Mouse (Mus musculus) embryo, embryonic 9.5 days (tissue): ENCODE measurements at regions not wholly inside any gene's neighbourhood (a gene's known extent, or its start where the extent isn't known, plus 50 kb on each side); places are given as distances from the start of the nearest gene placed in this dataset.

Experiments used
- DNase-seq: peaks from one replicate; pipeline ENCODE4 v3.0.0-alpha.2; 2017; ENCODE audit errors: extremely low spot score

- no peak for DNase-seq
Measured at GRCm38 (mm10) chr8:44094818-44095217, 385.0 kb upstream of the Adam34 start.

DNA sequence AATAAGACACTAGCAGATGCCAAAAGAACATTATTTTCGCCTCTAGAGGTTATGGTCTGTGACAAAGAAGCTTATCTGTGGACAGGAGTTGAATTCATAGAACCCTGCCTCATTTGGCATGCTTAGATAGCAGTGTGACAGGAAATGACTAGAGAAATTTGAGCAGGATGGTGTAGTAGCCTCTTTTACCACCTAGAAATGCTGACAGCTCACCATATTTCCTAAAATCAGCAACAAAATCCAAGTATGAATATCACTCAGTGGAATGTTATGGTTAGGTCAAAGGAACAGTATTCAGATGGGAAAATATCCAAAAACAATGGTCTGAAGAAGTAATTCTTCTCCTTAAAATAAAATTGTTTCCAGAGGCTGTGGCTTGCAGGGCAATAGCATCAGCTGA lies 383.6 kb upstream of the Adam34 start:
- DNase-seq: no peak

GRCm38 (mm10) chr8:44082057-44082456 lies 372.2 kb upstream of the Adam34 start:
- no peak for DNase-seq

DNA sequence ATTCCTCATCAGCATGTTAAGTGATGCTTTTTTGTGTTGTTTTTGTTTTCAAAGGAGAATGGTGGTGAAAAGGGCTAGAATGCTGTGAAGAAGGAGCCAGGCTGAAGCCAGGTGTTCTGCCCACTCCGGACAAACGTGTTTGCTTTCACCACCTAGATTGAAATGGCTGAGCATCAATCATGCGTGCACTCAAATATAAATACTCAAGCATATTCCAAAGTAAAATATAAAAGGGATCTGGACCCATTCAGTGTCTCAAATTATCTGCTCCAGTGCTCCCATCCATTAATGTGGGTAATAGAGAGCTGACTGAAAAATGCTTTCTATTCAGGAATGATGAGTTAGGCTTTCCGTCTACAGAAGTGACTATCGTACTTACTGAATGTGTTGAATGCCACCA lies 349.0 kb upstream of the Adam34 start:
- no peak for DNase-seq

DNA sequence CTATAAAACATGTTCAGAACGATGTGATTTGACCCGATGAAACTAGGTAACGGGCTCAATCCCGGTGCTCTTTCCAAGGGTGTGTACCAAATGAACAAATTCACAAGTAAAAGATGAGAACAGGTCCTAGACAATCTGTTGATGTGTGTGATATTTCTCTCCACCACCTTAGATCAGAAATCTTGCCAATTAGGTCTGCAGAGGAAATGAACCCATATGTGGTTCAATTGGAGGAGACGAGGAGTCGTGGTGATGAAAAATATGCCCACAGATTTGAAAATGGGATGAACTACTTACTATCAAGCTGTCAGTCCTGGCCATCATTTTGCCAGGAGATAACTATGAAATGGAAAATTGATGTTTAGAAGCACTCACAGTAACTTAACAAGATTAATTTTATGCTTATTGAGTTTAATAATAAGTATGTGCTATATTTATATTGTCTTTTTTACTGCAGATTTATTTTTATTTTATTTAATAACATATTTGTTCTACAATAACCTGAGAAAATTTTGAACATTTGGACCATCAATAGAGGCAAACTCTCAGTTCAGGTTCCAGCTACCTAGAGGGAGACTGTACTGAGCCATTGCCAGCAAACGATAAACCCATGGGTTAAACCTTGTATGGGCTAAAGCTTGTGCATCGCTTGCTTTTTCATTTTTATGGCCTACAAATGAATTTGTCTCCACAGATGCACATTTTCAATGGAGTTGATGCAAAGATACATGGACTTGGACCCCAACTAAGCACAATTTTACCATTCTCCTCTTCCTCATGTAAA lies 332.9 kb upstream of the Adam34 start:
- DNase-seq: no peak

DNA sequence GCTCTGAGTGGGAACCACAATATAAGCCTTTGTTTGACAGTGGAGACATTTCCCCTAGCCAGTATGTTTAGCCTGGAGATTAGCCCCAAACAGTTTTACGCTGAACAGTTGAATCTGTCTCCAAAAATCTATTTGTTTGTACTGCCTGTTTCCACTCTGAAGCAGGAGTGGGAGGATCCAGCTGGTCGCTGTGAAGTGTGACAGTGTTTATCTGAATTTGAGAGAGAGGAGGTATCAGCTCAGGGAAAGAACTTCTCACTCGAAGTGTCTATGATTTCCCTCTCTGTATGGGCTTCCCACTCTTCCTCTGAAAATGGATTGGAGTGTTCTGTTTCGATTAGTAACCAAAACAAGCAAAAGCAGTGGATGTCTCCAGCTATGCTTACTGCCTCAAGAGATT lies 324.4 kb upstream of the Adam34 start:
- no peak for DNase-seq

DNA sequence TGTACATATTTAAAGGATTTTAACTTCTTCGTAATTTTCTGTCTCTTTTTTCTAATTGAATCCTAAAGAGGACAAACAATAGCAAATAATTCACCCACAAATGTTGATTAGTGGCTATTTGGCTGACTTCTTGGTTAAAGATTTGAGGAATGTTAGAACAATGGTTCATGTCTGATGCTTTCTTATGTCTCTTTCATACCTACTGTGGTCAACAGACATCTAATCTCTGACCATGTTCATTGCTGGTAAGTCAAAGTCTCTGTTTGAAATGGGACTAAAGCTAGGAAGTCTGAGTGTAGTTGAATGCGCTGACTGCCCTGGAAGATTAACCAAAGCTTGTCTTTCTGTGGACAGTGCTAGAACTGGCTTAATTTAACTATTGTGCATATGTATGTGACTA lies 321.5 kb upstream of the Adam34 start:
- DNase-seq: no peak

DNA sequence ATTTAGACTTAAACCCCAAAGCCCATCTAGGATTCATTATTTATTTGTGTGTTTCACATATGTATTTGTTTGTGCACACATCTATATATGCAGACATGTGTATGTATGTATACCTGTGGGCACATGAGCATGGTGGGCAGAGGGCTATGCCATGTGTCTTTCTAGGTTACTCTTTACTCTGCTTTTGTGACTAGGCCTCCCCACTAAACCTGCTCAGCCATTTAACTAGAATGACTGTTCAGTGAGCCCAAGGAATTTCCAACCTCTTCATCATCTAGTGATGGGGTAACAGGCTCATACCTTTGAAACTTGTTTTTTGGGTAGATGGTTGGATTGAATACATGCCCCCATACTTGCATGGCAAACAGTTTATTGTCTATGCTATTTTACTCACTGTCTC lies 321.1 kb upstream of the Adam34 start:
- no peak for DNase-seq

GRCm38 (mm10) chr8:44027738-44028137 lies 317.9 kb upstream of the Adam34 start:
- no peak for DNase-seq

DNA sequence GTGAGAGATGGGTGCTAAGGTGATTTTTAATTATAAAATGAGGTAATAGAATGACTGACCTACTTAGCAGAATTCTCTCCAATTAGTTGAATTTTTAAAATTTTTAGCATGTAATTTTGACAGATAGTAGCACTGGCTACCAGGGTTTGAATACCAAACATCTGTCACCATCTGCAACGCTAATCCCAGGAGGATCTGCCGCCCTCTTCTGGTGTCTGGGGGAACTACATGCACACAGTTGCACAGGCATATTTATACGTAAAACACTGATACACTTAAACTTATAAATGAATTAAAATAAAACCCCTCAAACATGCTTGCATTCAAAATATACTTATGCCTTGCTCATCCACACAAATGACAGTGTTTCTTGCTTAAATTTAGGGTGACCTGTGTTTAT lies 316.1 kb upstream of the Adam34 start:
- DNase-seq: peak; percentile 50

- no peak for DNase-seq
Measured at GRCm38 (mm10) chr8:44024028-44024427, 314.2 kb upstream of the Adam34 start.
